Mouse (Mus musculus) lung, postnatal 0 days (tissue): ENCODE measurements at regions not wholly inside any gene's neighbourhood (a gene's known extent, or its start where the extent isn't known, plus 50 kb on each side); places are given as distances from the start of the nearest gene placed in this dataset.

ENCODE experiments used
- ATAC-seq: fragments of 200-750 bp; cut with Nextera tagmentation; 2 replicates; pipeline ENCODE4 v1.8.0; 2017; ENCODE audit warnings: moderate library complexity
- DNase-seq: peaks from one replicate; pipeline ENCODE4 v3.0.0-alpha.2; 2016; ENCODE audit warnings: low spot score
- H3K27ac ChIP-seq: fragments of 300-500 bp; sonication (generic); 2 replicates; pipeline ENCODE4 v1.5.1; 2014; ENCODE audit warnings: antibody characterized with exemption, mild to moderate bottlenecking, low read length, mixed read lengths
- H3K27me3 ChIP-seq: fragments of 300-500 bp; sonication (generic); replicated peaks from 2 replicates; pipeline ENCODE4 v1.6.1; 2014; ENCODE audit warnings: low read length, mixed read lengths; ENCODE audit not compliant: insufficient read depth
- H3K36me3 ChIP-seq: fragments of 300-500 bp; sonication (generic); 2 replicates; pipeline ENCODE4 v1.6.1; 2014; ENCODE audit warnings: low read length, mixed read lengths; ENCODE audit not compliant: insufficient read depth
- H3K4me1 ChIP-seq: fragments of 300-500 bp; sonication (generic); 2 replicates; pipeline ENCODE4 v1.6.1; 2014; ENCODE audit warnings: antibody characterized with exemption, low read depth, low read length, mixed read lengths; ENCODE audit not compliant: insufficient read depth
- H3K4me2 ChIP-seq: fragments of 300-500 bp; sonication (generic); replicated peaks from 2 replicates; pipeline ENCODE4 v1.6.1; 2014; ENCODE audit warnings: low read depth, mild to moderate bottlenecking, low read length, moderate library complexity, mixed read lengths
- H3K4me3 ChIP-seq: fragments of 300-500 bp; sonication (generic); 2 replicates; pipeline ENCODE4 v1.5.1; 2014; ENCODE audit warnings: low read depth, low read length
- H3K9ac ChIP-seq: fragments of 300-500 bp; sonication (generic); replicated peaks from 2 replicates; pipeline ENCODE4 v1.6.1; 2014; ENCODE audit warnings: low read depth, mild to moderate bottlenecking
- H3K9me3 ChIP-seq: fragments of 300-500 bp; sonication (generic); 2 replicates; pipeline ENCODE4 v1.6.1; 2016; ENCODE audit warnings: low read length, mixed read lengths
- CTCF ChIP-seq: IDR thresholded peaks from 2 replicates; pipeline ENCODE4 v1.5.1; 2016; ENCODE audit warnings: antibody characterized with exemption, mild to moderate bottlenecking
- EP300 ChIP-seq: IDR thresholded peaks from 2 replicates; pipeline ENCODE4 v1.6.1; 2016; ENCODE audit warnings: antibody characterized with exemption, mild to moderate bottlenecking, control low read depth
- WGBS: fragments of 180-500 bp; shearing (Covaris S2); extraction: QIAGEN DNeasy Blood & Tissue Kit; methylation state at CpG from one replicate; pipeline ENCODE4 v1.1.7; 2014; 5-methylcytosine and 5-hydroxymethylcytosine counted together

DNA sequence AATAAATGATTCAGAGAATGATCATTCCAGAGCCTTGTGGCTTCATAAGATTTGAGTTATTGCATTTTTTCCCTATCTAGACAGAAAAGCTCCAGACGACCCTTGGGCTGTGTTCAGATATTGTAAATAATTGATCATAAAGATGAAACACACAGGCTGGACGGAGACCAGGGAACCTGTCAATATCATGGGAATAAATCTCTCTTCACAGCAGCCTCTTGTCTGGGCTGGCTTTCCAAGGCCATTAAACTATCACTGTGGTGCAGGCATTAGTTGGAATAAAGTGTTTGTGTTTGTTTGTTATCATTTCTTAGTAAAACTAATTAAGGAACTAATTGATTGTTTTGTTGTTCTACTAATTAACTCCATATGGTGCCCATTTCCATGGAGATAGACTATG lies 533.5 kb downstream of the Cdk5rap2 start:
- WGBS, result 29% methylated on average over 2 of the region's 2 CpGs
- H3K27me3 ChIP-seq, result no peaks in the 10 kb centered on the region
- no peak for DNase-seq
- ATAC-seq, result no peak
- no peaks in the 10 kb centered on the region for H3K9me3 ChIP-seq
- TF ChIP-seq EP300, result no peak
- no peak for TF ChIP-seq CTCF
- no peaks in the 10 kb centered on the region for H3K36me3 ChIP-seq
- no peak overlapping the region for H3K27ac ChIP-seq
- H3K4me3 ChIP-seq, result no peak overlapping the region
- H3K4me2 ChIP-seq, result no peak overlapping the region
- H3K4me1 ChIP-seq, result no peaks in the 10 kb centered on the region
- no peak overlapping the region for H3K9ac ChIP-seq

DNA sequence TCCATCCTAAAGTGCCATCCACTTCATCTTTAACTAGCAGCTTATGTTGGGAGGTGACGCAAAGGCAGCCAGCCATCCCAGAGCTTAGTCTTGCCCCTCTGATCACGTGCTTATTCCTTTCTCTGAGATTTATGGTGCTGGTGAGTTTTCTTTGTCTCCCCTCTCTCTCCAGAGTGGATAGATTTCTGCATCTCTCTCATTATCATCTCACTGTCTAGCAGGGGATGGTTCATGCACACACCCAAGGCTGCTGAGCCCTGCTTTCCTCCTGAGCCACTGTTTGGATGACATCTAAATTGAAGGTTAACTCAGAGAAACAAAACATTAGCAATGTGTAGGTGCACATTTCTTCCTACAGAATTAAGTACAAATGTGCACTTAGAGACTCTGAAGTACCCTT lies 539.6 kb downstream of the Cdk5rap2 start:
- Histone ChIP-seq H3K36me3 (no peaks in the 10 kb centered on the region), H3K4me2 (no peak overlapping the region), H3K9ac (no peak overlapping the region), H3K4me1 (no peaks in the 10 kb centered on the region), H3K9me3 (no peaks in the 10 kb centered on the region), H3K27me3 (no peaks in the 10 kb centered on the region), H3K4me3 (no peak overlapping the region), H3K27ac (no peak overlapping the region)
- ATAC-seq (no peak), DNase-seq (no peak)
- TF ChIP-seq EP300 (no peak), CTCF (no peak)
- WGBS, result 74% methylated on average over 2 of the region's 2 CpGs

DNA sequence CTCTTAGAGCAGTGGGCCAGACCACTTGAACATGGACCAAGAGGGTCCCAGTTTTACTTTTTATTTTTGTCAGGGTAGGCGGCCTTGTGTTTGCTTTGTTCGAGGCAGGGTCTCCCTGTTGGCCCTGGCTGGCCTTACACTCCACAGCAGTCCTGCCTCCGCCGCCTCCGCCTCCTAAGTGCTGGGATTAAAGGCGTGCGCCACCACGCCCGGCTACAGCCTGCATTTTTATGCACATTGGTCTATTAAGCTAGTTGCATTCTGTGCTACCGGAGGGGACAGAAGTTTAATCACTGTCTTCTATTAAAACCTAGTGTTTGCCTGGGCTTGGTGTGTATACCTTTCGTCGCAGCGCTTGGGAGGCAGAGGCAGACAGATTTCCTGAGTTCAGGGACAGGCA lies 555.2 kb downstream of the Cdk5rap2 start:
- ATAC-seq, result no peak
- no peaks in the 10 kb centered on the region for H3K36me3 ChIP-seq
- 90% methylated on average over 13 of the region's 13 CpGs for WGBS
- no peaks in the 10 kb centered on the region for H3K9me3 ChIP-seq
- no peak overlapping the region for H3K27ac ChIP-seq
- no peak overlapping the region for H3K9ac ChIP-seq
- H3K4me1 ChIP-seq, result no peaks in the 10 kb centered on the region
- no peak for TF ChIP-seq EP300
- no peak for TF ChIP-seq CTCF
- no peak overlapping the region for H3K4me3 ChIP-seq
- no peaks in the 10 kb centered on the region for H3K27me3 ChIP-seq
- DNase-seq, result no peak
- H3K4me2 ChIP-seq, result no peak overlapping the region

DNA sequence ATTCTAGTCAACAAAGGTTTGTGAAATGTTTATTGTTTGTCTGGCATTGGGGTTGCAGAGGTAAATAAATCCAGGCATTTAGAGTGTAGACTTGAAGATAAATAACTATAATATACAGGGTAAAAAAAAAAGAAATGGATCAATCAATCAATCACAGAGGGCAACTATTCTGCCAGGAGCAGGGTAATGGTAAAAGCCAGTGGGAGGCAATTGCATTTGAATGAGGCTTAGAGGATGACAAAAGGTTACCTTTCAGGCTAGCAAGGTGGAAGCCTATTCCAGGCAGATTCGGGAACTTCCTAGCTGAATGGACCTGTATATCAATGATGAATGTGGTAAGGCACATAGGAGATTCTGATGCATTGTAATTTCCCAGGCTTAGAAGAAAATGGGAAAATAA lies 557.6 kb downstream of the Cdk5rap2 start:
- no peaks in the 10 kb centered on the region for H3K4me1 ChIP-seq
- ATAC-seq, result no peak
- H3K36me3 ChIP-seq, result no peaks in the 10 kb centered on the region
- 61% methylated on average over 1 of the region's 1 CpGs for WGBS
- no peak overlapping the region for H3K4me2 ChIP-seq
- no peak for DNase-seq
- TF ChIP-seq CTCF, result no peak
- H3K9ac ChIP-seq, result no peak overlapping the region
- H3K9me3 ChIP-seq, result no peaks in the 10 kb centered on the region
- H3K27ac ChIP-seq, result no peak overlapping the region
- H3K27me3 ChIP-seq, result no peaks in the 10 kb centered on the region
- H3K4me3 ChIP-seq, result no peak overlapping the region

DNA sequence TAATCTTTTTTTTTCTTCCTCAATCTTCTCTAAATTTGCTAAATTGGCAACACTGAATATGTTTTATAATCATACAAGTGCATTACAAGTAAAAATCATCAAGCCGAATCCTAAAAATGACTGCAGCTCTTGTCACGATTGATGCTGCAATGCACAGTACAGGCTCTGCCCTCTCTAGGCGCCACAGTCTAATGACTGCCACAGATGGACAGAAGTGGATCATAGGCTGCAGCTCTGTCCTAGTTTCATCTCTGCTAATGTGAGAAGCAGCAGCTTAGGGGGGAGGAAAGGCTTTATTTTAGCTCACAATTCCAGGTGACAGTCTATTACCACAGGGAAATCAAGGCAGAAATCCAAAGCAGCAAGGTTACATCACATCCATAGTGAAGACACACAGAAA lies 560.8 kb downstream of the Cdk5rap2 start:
- no peaks in the 10 kb centered on the region for H3K4me1 ChIP-seq
- H3K27ac ChIP-seq, result no peak overlapping the region
- DNase-seq, result no peak
- no peaks in the 10 kb centered on the region for H3K27me3 ChIP-seq
- 85% methylated on average over 3 of the region's 3 CpGs for WGBS
- no peak overlapping the region for H3K9ac ChIP-seq
- TF ChIP-seq EP300, result no peak
- TF ChIP-seq CTCF, result no peak
- H3K36me3 ChIP-seq, result no peaks in the 10 kb centered on the region
- H3K4me2 ChIP-seq, result no peak overlapping the region
- H3K9me3 ChIP-seq, result no peaks in the 10 kb centered on the region
- no peak for ATAC-seq
- H3K4me3 ChIP-seq, result no peak overlapping the region

DNA sequence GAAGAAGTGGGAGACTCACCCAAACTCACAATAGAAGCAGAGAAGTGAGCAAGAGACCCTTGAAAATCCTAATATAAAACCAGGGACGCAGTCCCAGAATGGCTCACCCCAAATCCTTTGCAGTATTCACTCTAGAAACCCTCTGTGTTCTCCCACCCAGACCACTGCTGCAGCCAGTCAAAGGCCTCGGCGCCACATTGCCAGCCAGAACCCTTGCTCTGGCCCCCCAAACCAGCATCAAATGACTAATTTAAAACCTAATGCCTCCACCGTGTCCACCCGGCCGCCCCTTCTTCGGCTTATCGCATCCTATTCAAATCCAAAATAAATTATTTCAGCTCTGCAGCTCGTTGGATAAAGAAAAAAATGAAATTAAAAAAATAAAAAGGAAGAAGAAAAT lies 570.4 kb downstream of the Cdk5rap2 start:
- Histone ChIP-seq H3K4me2 (no peak overlapping the region), H3K27ac (no peak overlapping the region), H3K36me3 (no peaks in the 10 kb centered on the region), H3K4me3 (no peak overlapping the region), H3K9ac (no peak overlapping the region), H3K27me3 (no peaks in the 10 kb centered on the region), H3K9me3 (no peaks in the 10 kb centered on the region), H3K4me1 (no peaks in the 10 kb centered on the region)
- TF ChIP-seq CTCF (no peak), EP300 (no peak)
- 67% methylated on average over 9 of the region's 9 CpGs for WGBS
- DNase-seq (no peak), ATAC-seq (no peak)

DNA sequence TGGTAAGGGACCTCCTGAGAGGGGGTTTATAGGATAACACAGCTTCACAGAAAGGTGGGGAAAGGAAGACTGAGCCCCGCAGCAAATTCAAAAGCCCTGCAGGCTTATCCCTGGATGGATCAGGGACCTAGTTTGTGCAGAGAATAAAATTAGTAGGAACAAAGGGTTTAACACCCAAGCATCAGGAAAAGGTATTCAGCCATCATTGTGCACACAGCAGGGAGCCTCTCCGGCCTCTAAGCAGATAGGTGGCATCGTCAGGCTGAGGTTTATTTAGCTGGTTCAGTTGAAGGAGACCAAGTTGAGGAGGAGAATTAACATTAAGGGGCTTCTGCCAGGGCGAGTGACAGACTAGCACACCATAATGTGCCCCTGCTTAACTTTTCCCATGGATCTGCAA lies 571.3 kb downstream of the Cdk5rap2 start:
- ATAC-seq, result no peak
- no peak for DNase-seq
- Histone ChIP-seq H3K4me3 (no peak overlapping the region), H3K36me3 (no peaks in the 10 kb centered on the region), H3K27ac (no peak overlapping the region), H3K9ac (no peak overlapping the region), H3K4me2 (no peak overlapping the region), H3K9me3 (no peaks in the 10 kb centered on the region), H3K4me1 (no peaks in the 10 kb centered on the region), H3K27me3 (no peaks in the 10 kb centered on the region)
- 42% methylated on average over 4 of the region's 4 CpGs for WGBS
- no peak for TF ChIP-seq CTCF
- no peak for TF ChIP-seq EP300
